Mouse (Mus musculus) lung, embryonic 16.5 days (tissue): ENCODE measurements around the gene Rab33a. TPM values are rescaled to one million over a fixed set of nuclear protein-coding genes. Genes with fewer than 3 reads are reported as not detected.

Source experiments
- ATAC-seq: fragments of 200-750 bp; cut with Nextera tagmentation; 2 replicates; pipeline ENCODE4 v1.8.0; 2017; ENCODE audit warnings: low read depth, mild to moderate bottlenecking, moderate library complexity
- H3K27ac ChIP-seq: fragments of 300-500 bp; sonication (generic); 2 replicates; pipeline ENCODE4 v1.5.1; 2014; ENCODE audit warnings: mild to moderate bottlenecking, control low read depth, low read length
- H3K27me3 ChIP-seq: fragments of 300-500 bp; sonication (generic); 2 replicates; pipeline ENCODE4 v1.6.1; 2014; ENCODE audit warnings: low read depth, low read length, mixed read lengths; ENCODE audit not compliant: control insufficient read depth, insufficient read depth
- H3K36me3 ChIP-seq: fragments of 300-500 bp; sonication (generic); 2 replicates; pipeline ENCODE4 v1.6.1; 2014; ENCODE audit warnings: low read length; ENCODE audit not compliant: control insufficient read depth, insufficient read depth
- H3K4me1 ChIP-seq: fragments of 300-500 bp; sonication (generic); replicated peaks from 2 replicates; pipeline ENCODE4 v1.6.1; 2014; ENCODE audit warnings: low read length, mixed read lengths; ENCODE audit not compliant: control insufficient read depth, insufficient read depth
- H3K4me2 ChIP-seq: fragments of 300-500 bp; sonication (generic); 2 replicates; pipeline ENCODE4 v1.6.1; 2014; ENCODE audit warnings: low read depth, low read length, control low read depth
- H3K4me3 ChIP-seq: fragments of 300-500 bp; sonication (generic); 2 replicates; pipeline ENCODE4 v1.5.1; 2014; ENCODE audit warnings: mild to moderate bottlenecking, low read length, control low read depth
- H3K9ac ChIP-seq: fragments of 300-500 bp; sonication (generic); 2 replicates; pipeline ENCODE4 v1.6.1; 2014; ENCODE audit warnings: low read length, control low read depth
- H3K9me3 ChIP-seq: fragments of 300-500 bp; sonication (generic); 2 replicates; pipeline ENCODE4 v1.6.1; 2016; ENCODE audit warnings: low read length; ENCODE audit not compliant: control insufficient read depth
- WGBS: fragments of 180-500 bp; shearing (Covaris S2); extraction: QIAGEN DNeasy Blood & Tissue Kit; methylation state at CpG from one replicate; pipeline ENCODE4 v1.1.7; 2014; 5-methylcytosine and 5-hydroxymethylcytosine counted together
- polyA plus RNA-seq: library from polyadenylated mRNA; unstranded; fragments of >200 nt; fragmentation: Nextera tagmentation; extraction: Ambion mirVana; gene quantifications from 2 replicates; pipeline ENCODE4 v1.2.1, GENCODE M21; 2015

Rab33a gene
- polyA plus RNA-seq, 1 experiment from 2014 or later = 2.1 TPM

DNA sequence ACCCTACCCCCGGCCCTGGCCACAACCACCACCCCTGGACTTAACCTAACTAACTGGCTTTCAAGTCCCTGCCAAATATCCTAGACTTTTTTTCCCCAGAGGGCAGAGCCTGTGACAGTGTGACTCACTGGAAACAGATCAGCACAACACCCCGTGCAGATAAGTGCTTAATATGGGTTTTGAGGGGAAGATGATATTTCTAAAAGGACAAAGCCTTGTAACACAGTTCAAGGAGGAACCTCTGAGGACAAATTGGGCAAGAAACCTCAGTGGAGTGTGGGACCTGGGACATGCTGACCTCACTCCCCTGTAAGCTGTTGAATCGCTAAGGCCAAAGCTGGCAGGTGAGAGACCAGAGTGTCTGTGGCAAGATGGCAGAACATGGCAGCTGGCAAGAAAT, 2.6 kb downstream of the Rab33a start:
- Histone ChIP-seq H3K27ac (no peak overlapping the region), H3K4me2 (no peak overlapping the region), H3K4me3 (no peak overlapping the region), H3K9me3 (no peaks in the 10 kb centered on the region; the same call in 1 of the 2 replicates), H3K27me3 (peaks cover 8% of the 10 kb centered on the region; the same call in 1 of the 2 replicates), H3K9ac (no peak overlapping the region), H3K4me1 (no peaks in the 10 kb centered on the region), H3K36me3 (no peaks in the 10 kb centered on the region)
- no peak for ATAC-seq
- WGBS = 68% methylated on average over 3 of the region's 3 CpGs

DNA sequence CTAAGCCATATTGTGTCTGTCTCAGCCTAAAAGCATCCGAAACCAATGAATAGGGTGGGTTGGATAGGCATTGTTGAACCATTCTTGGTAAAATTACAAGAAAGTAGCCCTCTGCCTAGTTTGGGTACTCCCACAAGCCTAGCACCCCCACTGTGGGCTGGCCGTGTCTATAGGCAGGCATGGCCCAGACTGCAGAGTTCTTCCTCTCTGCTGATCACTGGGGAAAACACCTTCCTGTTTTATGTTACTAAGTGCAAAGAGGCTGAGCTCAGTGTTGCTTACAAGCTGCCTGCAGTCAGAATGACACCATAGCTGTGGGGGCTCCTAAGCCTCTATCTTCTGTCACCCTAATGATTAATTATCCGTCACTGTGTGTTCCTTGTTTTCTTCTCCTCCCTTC, 4.4 kb downstream of the Rab33a start:
- no peak overlapping the region for H3K27ac ChIP-seq
- peaks cover 8% of the 10 kb centered on the region; the same call in 1 of the 2 replicates for H3K27me3 ChIP-seq
- 59% methylated on average over 3 of the region's 3 CpGs for WGBS
- no peak overlapping the region for H3K4me2 ChIP-seq
- no peak for ATAC-seq
- H3K4me3 ChIP-seq = no peak overlapping the region
- no peaks in the 10 kb centered on the region for H3K4me1 ChIP-seq
- H3K9me3 ChIP-seq = no peaks in the 10 kb centered on the region
- H3K9ac ChIP-seq = no peak overlapping the region
- H3K36me3 ChIP-seq = no peaks in the 10 kb centered on the region

DNA sequence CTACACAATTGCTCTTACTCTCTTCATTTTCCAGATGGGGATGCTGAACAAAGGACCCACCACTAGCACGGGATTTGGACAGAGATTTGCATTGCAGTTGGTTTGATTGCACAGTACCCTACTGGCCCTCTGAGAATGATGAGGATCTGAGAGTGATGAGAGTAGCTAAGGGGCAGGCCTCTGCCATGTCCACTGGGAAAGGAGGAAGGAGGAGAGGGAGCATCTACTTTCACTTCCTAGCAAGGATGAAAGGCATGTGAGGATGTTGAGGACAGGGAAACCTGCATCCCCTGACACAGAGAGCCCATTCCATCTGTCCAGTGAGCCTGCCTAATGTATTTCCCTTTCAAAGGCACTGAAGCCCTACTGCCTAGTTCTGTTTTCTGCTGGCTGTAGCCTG, 6.2 kb downstream of the Rab33a start:
- Histone ChIP-seq H3K36me3 (no peaks in the 10 kb centered on the region), H3K9me3 (no peaks in the 10 kb centered on the region), H3K9ac (no peak overlapping the region), H3K27me3 (peaks cover 2% of the 10 kb centered on the region; the same call in 1 of the 2 replicates), H3K4me2 (no peak overlapping the region), H3K4me3 (no peak overlapping the region), H3K27ac (no peak overlapping the region), H3K4me1 (no peaks in the 10 kb centered on the region)
- ATAC-seq = no peak
- 72% methylated on average over 1 of the region's 1 CpGs for WGBS

GRCm38 (mm10) chrX:48525866-48526265, 6.8 kb downstream of the Rab33a start:
- ATAC-seq = no peak
- H3K27ac ChIP-seq = no peak overlapping the region
- no peaks in the 10 kb centered on the region for H3K36me3 ChIP-seq
- H3K4me2 ChIP-seq = no peak overlapping the region
- H3K9ac ChIP-seq = no peak overlapping the region
- no peak overlapping the region for H3K4me3 ChIP-seq
- no peaks in the 10 kb centered on the region for H3K27me3 ChIP-seq
- WGBS = 55% methylated on average over 8 of the region's 8 CpGs
- H3K9me3 ChIP-seq = no peaks in the 10 kb centered on the region
- H3K4me1 ChIP-seq = no peaks in the 10 kb centered on the region

DNA sequence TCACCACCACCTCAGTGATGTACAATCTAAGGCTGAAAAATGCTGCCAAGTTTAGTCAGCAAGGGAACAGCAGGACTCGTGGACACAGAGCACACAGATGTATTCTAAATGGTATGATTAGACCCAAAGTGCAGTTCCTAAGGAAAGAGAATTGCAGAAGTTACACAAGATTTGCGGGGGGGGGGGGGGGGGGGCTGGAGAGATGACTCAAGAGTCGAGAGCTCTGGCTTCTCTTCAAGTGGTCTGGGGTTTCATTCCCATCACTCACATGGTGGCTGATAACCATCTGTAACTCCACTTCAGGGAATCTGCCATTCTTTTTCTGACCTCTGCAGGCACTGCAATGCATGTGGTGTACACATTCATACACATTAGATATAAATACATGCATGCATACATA, 7.3 kb downstream of the Rab33a start:
- H3K36me3 ChIP-seq = no peaks in the 10 kb centered on the region
- H3K4me1 ChIP-seq = no peaks in the 10 kb centered on the region
- no peak for ATAC-seq
- no peaks in the 10 kb centered on the region for H3K27me3 ChIP-seq
- H3K27ac ChIP-seq = no peak overlapping the region
- H3K9me3 ChIP-seq = no peaks in the 10 kb centered on the region
- H3K9ac ChIP-seq = no peak overlapping the region
- H3K4me2 ChIP-seq = no peak overlapping the region
- H3K4me3 ChIP-seq = no peak overlapping the region
- WGBS = 38% methylated on average over 3 of the region's 3 CpGs

GRCm38 (mm10) chrX:48532175-48532574, 13.1 kb downstream of the Rab33a start:
- ATAC-seq = peak; percentile 87

More at GRCm38 (mm10) chrX:48532175-48532574, 13.1 kb downstream of the Rab33a start:
- H3K27me3 ChIP-seq = no peaks in the 10 kb centered on the region
- no peak overlapping the region for H3K9ac ChIP-seq
- no peaks in the 10 kb centered on the region for H3K9me3 ChIP-seq
- H3K27ac ChIP-seq = no peak overlapping the region
- no peak overlapping the region for H3K4me2 ChIP-seq
- H3K4me1 ChIP-seq = no peaks in the 10 kb centered on the region
- no peak overlapping the region for H3K4me3 ChIP-seq
- no peaks in the 10 kb centered on the region for H3K36me3 ChIP-seq
- 30% methylated on average over 3 of the region's 3 CpGs for WGBS

Other genes with a start within 250 kb of the Rab33a start
- gene Bcorl1, start 177.9 kb upstream of the Rab33a start, polyA plus RNA-seq = 4.5 and 5.2 TPM in 2 replicates
- 5.4 and 5.5 TPM in 2 replicates for gene Elf4, start 56.2 kb upstream of the Rab33a start, polyA plus RNA-seq
- 59.2 and 60.5 TPM in 2 replicates for gene Aifm1, start 5.7 kb upstream of the Rab33a start, polyA plus RNA-seq
- gene Zfp280c, start 75.2 kb downstream of the Rab33a start, polyA plus RNA-seq = 9.1 and 9.3 TPM in 2 replicates
- gene Slc25a14, start 104.1 kb downstream of the Rab33a start, polyA plus RNA-seq = 14.5 and 15.8 TPM in 2 replicates
- gene Gpr119, start 155.2 kb downstream of the Rab33a start, polyA plus RNA-seq = not detected in 2 replicates
- gene Rbmx2, start 175.7 kb downstream of the Rab33a start, polyA plus RNA-seq = 23.6 and 28.3 TPM in 2 replicates